Mouse (Mus musculus) spleen, adult 2 months (tissue): ENCODE results near the gene Cemip2.

ENCODE experiments used
- CTCF ChIP-seq: fragments of 200-500 bp; IDR thresholded peaks from 2 replicates; pipeline ENCODE4 v1.5.1; 2011; ENCODE audit warnings: mild to moderate bottlenecking, inconsistent platforms; ENCODE audit not compliant: insufficient read depth, insufficient read length, insufficient replicate concordance; ENCODE audit errors: extremely low read depth
- POLR2A ChIP-seq: fragments of 200-500 bp; IDR thresholded peaks from 2 replicates; pipeline ENCODE4 v1.6.1; 2011; ENCODE audit warnings: low read depth, low read length, inconsistent platforms

DNA sequence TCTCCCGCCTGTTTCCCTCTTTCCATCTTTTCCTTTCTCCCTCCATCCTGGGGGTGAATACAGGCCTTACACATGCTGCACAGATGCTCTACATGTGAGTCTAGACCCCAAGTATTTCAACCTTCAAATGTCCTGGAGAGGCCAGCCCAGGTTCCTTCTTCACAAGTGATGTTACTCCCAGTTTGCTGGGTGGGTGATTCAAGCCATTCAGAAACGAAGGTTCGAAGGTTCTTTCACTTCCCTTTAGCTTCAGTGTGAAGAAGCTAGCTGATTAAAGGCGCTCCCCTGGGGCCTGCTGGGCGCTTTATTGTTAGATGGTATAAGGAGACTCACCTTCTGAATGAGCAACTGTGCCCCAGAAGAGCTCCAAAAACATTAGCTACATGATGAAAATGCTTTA lies 82.0 kb downstream of the Cemip2 start:
- TF ChIP-seq CTCF (no peak), POLR2A (no peak)
